Mouse (Mus musculus): Measurements from ENCODE around the gene Hacd2.

Gene Hacd2

DNA sequence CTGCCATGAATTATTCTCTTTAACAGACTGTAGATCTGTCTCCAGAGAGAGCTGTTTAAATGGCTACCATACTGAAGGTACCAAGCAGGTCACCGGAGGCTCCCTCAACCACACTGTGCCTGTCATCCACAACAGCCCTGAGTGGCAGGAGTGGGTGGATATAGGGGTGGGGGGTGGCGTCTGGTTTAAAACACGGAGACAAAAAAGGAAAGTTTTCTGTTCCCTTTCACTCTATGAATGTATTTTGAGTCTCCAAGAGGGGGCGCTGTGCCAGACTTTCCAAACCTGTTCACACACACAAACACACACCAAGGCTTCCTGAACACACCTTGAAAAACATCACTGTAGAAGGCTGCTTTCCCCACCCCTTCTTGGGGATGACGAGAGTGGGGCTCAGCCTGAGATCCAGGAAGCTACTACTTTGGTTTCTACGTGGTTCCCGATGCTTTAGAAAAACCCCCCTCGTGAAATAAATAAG is 89.0 kb downstream of the Hacd2 start:
- intact Hi-C loops (cut with DNase I): loop anchor here (5.0 kb wide), 1 partner anchor 49 kb away; no protein-coding TSS in a partner anchor

DNA sequence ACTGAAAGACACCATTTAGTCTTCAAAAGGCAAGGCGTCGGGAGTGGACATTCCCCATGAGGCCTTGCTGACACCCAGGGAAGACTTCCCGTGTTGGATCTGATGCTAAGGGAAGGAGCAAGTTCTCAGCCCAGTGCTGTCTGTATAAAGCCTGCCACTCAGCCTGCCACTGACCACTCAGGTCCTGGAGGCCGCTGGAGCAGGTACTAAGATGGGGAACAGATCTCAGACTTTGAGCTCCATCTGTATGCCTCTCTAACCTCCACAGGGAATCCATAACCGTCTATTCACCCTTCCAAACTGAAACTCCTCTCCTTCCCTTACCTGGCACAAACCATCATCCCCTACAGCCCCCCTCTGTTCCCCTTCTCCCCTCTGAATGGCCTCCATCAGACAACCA is 91.3 kb downstream of the Hacd2 start:
- intact Hi-C loops (cut with DNase I): loop anchor here (5.0 kb wide), 1 partner anchor 51 kb away; no protein-coding TSS in a partner anchor

DNA sequence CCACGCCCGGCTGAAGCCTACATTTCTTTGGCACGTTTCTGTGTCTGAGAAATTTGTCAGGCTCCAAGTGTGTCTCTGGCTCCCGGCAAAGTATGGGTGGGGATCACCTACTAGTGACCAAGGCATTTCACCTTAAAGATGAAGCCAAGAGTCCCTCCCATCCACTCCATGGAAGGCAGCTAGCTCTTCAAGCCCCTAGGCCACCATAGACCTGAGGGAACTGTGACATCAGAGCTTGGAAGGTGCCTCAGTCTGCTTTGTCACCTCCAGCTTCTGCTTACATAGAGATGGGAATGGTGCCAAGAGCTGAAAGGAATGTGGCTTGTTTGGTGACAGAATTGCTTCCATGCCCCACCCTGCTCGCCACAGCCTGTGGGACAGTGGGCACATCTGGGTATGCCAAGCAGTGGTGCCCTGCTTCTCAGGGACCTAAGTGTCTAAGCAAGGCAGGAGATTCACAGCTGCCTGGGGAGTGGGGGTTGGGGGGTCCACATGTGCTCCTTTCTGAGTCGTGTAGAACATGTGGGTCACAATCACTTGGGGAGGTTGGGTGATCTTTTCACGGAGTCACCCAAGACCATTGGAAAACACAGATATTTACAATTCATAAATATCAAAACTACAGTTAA is 94.2 kb downstream of the Hacd2 start:
- intact Hi-C loops (cut with DNase I): no loop called here

DNA sequence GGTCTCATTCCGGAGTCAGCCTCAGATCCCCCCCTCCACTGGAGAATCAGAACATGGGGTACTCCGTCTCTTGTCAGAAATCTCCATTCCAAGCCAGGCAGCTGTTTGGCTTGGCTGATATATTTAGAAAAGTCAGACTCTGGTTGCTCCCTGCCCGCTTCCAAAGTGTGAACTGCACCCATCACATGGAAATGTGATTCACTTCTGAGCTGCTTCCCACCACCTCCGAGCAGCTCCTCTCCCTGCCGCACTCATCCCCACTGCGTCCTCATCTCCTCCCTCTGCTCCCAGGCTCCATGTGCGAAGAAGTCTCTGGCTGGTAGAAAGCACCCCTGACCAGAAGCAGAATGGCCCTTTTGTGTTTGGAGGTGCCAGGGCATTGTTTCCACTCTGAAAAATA is 95.2 kb downstream of the Hacd2 start:
- intact Hi-C loops (cut with DNase I): no loop called here

DNA sequence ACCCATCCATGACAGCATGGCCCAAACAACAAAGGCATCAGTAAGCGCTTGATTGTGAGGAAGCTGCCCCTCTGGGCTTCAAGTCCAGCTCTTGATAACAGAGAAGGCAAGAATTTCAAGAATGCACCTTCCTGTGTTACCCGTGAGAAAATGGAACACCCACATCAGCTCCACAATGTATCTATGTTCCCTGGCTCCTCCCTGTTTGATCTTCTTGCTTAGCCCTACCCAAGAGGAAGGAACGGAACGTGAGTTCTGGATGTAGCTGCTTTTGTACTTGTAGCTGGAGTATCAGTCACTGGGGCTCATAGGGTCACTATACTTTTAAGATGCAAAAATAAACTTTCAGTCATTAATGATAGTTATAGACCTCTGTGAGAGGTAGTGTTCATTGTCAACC is 98.4 kb downstream of the Hacd2 start:
- intact Hi-C loops (cut with DNase I): no loop called here

DNA sequence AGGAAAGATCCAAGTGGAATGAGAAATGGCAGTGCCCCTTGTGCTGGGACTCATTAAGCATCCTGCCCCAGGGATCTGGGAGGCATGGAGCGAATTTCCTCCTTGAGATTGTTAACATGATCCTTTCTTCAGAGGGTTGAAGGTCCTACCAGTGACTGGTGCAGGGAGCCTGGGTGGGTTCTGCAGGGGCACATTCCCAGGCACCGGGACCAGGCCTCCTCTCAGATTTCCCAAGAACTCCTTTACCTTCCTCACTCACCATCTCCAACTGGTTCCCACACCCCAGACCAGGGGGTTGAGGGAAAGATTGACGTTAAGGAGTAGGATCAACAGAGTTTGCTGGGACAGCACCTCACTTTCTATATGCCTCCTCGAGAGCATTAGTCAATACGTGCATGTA is 105.0 kb downstream of the Hacd2 start:
- intact Hi-C loops (cut with DNase I): no loop called here

DNA sequence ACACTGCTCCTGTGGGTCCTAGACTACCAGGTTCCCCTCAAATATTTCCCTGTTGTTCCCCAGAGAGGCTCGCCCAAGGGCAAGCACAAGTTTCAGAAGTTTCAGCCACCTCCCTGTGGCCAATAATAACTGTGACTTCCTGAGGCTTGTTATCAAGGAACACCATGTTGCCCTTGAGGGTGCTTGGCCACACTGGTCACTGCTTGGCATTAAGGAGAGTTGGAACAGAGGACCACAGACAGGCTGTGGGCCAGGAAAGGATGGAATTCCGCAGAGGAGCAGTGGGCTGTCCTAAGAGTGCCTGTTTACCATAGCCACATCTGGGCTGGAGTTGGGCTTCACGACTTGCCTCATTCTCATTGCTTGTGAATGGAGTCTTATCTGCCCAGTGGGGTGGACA is 107.9 kb downstream of the Hacd2 start:
- intact Hi-C loops (cut with DNase I): no loop called here

DNA sequence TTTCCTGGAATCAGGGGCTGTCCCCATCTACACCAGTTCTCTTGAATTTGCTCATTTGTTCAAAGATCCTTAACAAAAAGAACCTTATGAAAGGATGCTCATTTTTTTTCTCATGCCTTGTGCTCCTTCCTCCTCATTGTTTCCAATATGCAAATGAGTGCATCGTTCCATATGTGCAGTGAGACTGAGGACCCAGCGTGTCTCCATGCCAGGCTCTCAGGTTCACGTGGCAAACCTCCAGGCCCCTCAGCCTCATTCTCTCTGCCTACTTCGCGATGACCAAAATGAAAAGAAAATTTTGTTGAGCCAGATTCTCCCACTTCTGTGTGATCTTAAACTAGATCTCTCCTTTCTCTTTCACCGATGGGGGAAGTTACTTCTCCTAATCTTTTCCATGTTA is 117.2 kb downstream of the Hacd2 start:
- intact Hi-C loops (cut with DNase I): no loop called here

DNA sequence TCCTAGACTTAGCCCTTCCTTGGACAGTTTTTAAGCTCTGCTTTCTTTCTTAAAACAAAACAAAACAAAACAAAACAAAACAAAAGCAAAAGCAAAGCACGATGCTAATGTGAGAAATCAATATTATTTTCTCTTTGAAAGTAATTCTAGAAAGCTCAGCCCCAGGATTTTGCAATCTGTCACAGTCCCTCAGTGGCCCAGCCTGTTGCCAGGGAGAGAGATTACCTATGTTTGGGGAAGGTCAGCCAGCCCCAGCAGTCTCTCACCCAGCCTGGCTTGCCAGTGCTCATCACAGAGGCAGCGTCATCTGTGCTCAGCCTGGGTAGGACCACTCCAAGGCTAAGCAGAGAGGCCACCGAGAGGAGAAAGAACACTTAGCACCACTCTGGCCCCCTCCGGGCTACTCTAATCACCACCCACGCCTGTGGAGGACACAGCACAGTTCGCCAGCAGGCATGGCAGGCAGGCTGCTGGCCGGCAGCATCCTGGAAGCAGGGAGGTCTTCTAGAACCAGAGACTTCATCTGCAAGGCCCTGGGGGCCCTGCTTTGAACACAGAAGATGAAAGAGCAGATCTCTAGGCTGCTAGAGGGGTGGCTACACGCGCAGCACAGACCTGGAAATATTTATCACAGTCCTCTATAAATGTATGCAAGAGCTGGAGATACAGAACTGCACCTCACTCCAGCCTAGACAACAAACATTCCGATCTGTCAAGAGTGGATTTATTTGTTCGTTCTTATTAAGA is 117.8 kb downstream of the Hacd2 start:
- intact Hi-C loops (cut with DNase I): no loop called here

DNA sequence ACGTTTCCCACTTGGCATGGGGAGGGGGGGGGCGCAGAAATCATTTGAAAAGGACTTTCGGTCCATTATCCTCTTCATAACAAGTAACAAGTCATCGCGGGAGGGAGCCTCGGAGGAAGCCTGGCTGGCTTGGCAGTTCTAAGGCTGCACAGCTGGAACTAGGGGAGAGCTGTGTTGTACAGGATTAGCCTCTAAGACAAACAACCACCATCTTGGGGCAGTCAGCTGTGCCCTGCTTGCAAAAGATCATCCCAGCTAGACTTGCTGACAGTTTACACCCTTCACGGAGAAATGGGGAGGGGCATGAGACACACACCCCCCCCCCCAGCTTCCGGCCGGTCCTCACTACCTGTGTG is 118.4 kb downstream of the Hacd2 start:
- intact Hi-C loops (cut with DNase I): no loop called here

DNA sequence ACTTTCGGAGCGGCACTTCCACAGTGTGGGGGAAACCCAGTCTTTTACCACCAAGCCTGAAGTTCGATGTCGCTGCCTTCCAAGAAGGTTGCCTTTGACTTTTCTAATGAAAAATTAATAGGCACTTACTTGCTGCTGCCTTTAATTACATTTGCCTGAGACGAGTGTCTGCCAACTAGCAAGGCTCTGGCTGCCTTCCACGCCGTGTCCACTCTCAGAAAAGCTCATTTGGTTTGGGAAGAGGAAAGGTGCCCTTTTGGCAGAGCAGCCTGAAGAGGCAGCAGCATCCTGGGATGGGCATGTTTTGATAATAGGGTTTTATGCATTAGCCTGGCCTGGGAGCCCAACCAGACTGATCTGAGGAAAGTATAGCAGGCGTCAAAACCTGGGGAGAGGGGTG is 119.6 kb downstream of the Hacd2 start:
- intact Hi-C loops (cut with DNase I): no loop called here

DNA sequence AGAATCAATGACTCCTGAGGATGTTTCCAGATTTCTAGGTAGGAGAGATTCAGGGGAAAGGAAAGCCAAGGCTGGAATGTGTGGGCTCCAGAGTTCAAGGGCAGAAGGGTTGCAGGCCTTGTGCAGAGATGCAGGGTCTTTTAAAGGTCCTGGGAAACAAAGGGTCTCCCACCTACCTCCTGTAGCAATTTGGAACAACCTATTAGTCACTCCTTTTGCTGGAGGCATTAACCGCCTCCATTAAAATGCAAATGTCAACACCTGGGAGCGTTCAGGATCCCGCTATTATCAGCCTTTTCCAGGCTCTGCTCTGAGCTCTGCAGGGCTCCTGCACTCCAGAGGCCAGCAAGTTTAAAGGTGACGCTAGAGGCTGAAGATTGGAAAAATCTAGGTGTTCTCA is 123.9 kb downstream of the Hacd2 start:
- intact Hi-C loops (cut with DNase I): no loop called here

DNA sequence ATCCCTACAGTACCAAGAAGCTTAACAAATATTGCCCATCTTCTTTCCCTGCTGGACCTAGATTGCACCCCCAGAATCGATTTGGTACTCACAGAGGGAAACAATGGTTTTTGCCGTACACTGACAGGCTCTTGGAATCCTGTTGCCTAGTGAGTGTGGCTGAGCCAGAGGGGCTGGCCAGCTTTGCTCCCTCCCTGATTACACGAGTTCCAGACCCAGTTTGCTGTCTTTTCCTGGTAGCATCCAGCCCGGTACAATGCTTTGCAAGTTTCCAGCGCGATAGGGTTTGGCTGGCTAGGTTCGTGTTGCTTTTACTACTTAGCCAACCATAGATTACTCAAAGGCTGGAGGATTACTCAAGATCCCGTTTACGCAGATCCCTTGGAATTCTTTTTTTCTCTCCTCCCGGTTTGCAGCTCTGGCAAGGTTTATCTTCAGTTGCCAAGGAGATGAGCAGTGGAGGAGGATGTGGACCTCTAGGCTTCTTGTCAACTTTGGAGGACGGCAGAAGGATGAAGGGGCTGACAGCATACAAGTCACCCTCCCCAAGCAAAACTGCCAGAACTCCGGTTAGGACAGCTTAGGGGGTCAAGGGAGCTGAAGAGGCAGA is 131.0 kb downstream of the Hacd2 start:
- intact Hi-C loops (cut with DNase I): no loop called here

DNA sequence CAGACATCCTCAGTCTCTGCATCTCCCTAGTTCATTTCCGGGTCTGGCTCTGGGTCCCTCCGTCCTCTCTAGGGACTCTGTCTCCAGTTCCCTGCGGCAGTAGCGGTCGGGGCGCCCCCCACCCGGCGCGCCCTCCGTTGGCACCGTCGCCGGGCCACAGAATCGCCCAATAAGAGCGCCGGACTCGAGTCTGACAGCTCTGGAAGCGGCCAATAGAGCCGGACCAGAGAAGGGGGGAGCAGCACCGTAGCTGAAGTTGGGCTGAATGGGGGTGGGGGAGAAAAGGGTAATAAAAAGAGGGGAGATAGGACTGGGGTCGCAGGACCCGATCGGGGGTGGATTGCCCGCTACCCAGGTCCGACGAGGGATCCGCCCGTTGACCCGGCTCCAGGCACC is 132.0 kb downstream of the Hacd2 start:
- intact Hi-C loops (cut with DNase I): no loop called here

DNA sequence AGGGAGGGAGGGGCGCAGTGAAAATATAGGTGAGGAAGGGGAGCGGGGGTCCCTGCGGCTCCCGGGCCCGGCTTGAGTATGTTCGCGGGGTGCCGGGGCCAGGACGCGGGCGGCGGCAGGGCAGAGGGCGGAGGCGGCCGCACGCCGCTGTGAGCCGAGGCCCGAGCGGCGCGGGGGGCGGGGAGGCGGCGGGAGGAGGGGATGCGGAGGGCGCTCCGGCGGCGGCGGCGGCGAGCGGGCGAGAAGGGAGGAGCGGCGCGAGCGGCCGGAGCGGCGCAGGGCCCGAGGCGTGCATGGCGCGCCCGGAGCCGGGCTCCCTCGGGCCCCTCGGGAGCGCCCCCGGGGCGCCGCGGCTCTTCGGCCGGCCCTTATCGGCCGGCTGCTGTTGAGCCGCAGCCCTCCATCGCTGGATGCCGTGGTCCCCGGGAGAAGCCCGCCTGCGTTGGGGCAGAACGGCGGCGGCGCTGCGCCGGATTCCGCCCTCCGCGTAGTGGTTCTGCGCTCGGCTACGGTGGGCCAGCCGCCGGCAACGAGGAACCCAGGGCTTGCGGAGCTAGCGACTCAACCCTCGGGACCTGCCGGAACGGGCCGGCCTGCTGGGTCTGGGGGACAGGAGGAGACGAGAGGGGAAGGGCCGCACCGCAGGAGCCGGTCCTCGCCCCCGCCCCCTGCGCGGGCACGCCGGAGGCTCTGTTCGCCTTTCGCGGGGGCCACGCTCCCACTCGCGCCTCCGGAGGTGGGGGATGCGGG is 132.6 kb downstream of the Hacd2 start, which contains the start of gene Adcy5:
Gene Adcy5 (plus strand): TSS at position 237 of the 750 bp plus-strand sequence.
- intact Hi-C loops (cut with DNase I): loop anchor here (5.0 kb wide), 1 partner anchor 117 kb away; no protein-coding TSS in a partner anchor

DNA sequence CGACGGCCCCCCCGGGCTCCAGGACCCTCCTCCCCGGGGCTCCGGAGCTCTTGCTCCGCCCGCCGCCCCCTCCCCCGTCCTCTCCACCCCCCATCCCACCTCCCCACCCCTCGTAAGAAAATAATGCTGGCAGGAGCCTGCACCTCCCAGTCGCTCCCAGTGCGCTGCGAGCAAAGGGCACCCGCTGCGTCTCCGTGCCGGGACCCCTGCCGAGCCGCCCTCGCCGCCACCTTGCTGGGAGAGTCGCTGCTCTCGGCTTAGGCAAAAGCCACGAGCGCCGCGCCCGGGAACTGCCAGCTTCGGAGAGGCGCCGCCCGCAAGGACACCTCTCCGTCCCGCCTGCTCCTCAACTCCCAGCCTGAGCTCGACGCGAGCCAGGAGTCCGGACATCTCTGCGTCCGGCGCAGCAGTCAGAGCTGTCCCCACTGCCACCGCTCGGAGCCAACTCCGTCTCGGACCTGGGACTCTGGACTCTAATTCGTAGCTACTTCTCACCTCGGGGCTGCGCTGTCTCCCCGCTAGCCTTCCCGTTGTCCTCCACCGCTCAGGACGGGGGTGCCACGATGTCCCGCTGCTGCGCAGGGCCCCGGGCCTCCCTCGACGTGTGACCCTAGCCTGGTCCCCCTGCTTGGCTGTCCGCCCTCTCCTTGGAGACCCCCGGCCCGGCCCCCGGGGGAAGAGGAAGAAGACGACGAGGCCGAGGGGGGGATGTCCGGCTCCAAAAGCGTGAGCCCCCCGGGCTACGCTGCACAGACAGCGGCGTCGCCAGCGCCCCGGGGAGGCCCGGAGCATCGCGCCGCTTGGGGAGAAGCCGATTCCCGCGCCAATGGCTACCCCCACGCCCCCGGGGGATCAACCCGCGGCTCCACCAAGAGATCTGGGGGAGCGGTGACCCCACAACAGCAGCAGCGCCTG is 133.4 kb downstream of the Hacd2 start:
- intact Hi-C loops (cut with DNase I): loop anchor here (5.0 kb wide), 1 partner anchor 117 kb away; no protein-coding TSS in a partner anchor

DNA sequence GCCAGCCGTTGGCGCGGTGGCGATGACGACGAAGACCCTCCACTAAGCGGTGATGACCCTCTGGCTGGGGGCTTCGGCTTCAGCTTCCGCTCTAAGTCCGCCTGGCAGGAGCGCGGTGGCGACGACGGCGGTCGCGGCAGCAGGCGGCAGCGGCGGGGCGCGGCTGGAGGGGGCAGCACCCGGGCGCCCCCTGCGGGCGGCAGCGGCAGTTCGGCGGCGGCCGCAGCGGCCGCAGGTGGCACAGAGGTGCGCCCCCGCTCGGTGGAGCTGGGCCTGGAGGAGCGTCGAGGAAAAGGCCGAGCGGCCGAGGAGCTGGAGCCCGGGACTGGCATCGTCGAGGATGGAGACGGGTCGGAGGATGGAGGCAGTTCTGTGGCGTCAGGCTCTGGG is 134.1 kb downstream of the Hacd2 start:
- intact Hi-C loops (cut with DNase I): loop anchor here (5.0 kb wide), 1 partner anchor 116 kb away; no protein-coding TSS in a partner anchor

DNA sequence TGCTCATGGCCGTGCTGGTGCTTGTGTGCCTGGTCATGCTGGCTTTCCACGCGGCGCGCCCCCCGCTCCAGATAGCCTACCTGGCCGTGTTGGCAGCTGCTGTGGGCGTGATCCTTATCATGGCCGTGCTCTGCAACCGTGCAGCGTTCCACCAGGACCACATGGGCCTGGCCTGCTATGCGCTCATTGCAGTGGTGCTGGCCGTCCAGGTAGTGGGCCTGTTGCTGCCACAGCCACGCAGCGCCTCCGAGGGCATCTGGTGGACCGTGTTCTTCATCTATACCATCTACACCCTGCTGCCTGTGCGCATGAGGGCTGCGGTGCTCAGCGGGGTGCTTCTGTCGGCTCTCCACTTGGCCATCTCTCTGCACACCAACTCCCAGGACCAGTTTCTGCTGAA is 134.6 kb downstream of the Hacd2 start:
- intact Hi-C loops (cut with DNase I): loop anchor here (5.0 kb wide), 1 partner anchor 115 kb away; no protein-coding TSS in a partner anchor

Measured in adrenal gland (tissue).